Mouse (Mus musculus): ENCODE measurements around the gene Tctex1d4.

- TF ChIP-seq CTCF (IDR thresholded peaks at IDR 0.05; ENCODE audit: low read depth, low read length) (peak; percentile 84), GATA1 (IDR thresholded peaks at IDR 0.05; ENCODE audit: borderline replicate concordance, low read length) (no peak), TAL1 (conservative IDR thresholded peaks at IDR 0.05; ENCODE audit: low read depth, low read length) (no peak)
These were observed 19.6 kb downstream of the Tctex1d4 start for GRCm38 (mm10) chr4:117146176-117146575.
